Mouse (Mus musculus): ENCODE data around the gene Snx20. TPM values are rescaled to one million over a fixed set of nuclear protein-coding genes. Genes with fewer than 3 reads are reported as not detected.
A peak's percentile ranks its signal among the peaks of the same experiment; 100 is the strongest.

Gene Snx20
- polyA plus RNA-seq, 1 experiment = 3.8 TPM

DNA sequence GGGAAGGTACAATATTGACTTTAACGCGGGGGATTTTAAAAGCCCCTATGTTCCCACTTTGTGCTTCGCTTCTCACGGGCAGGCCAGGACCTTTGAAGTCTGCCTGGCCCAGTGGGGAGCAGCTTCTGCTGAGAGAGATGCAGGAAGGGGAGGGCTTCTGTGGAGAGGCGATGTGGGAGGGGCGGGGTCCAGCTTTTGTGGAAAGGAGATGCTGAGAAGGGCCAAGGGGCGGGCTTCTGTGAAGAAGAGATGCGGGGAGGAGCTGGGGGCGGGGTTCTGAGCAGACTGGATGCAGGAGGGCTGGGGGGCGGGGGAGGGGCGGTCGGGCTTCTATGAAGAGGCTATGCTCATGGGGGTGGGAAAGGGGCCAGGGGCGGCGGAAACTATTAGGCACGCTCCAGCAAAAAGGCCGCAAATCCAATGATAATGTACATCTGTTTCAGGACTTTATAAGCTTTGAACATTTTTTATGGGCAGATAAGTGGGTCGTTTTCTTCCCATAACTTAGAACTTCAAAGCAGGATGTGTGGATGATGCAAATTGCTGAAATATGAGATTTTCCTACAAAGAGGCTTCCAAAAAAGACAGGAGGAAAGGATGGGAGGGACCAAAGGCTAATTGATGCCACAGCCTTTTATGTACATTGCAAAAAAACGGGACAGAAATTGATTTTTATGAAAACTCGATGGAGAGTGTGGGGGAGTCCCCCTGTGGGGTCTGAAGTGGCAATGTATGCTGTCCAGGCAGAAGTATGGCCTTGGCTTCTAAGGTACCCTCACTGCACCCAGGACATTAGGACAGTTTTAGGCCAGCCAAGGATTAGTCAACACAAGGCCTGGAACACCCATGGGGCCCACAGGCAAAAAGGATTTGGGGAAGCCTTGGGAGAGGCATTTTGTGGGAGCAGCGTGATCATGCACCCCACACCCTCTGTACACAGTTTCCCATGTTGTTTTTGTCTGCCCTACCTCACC is 31.6 kb downstream of the Snx20 start:
- DNase-seq (ENCODE audit: low read depth) = no peak

DNA sequence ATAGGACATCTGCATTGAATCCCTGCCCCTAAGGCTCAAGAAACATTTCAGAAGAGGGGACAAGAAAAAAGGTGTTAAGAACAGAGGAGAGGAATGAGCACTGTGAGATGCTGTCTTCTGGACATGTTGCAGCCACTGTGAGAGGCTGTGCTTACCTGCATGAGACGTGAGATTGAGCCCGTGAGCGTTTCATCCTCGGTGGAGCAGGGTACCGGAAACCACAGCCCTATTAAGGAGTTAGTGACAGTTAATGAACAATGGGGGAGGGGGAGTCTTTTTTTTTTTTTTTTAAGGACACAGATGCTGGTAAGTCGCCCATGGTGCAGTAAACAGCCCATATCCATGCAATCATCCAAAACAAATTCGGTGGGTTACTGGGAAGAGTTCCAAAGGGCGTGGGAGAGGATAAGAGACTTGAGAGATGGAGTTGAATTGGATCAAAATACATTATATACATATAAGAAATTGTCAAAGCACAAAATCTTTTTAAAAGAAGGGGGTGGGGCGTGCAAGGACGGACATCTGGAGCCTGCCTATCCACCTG is 32.4 kb downstream of the Snx20 start:
- no peak for DNase-seq (ENCODE audit: low read depth)

DNA sequence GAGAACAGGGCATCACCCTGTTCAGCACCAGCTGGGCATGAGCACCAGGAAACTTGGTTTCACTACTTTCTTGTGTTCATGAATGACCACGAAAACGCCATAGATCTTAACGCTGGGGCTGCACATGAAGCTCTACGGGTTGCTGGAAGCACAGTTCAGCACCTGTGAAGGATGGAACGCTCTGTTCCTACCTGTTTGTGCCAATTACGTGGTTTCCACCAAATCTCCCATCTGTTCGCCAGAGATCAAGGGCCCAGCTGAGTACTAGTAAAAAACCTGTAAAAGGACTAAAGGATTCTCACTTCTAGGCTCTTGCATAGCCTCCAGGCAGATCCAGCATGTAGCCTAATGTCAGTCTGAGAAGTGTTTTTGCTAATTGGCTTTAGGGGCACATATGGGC is 36.4 kb downstream of the Snx20 start:
- DNase-seq (ENCODE audit: low read depth) = no peak

DNA sequence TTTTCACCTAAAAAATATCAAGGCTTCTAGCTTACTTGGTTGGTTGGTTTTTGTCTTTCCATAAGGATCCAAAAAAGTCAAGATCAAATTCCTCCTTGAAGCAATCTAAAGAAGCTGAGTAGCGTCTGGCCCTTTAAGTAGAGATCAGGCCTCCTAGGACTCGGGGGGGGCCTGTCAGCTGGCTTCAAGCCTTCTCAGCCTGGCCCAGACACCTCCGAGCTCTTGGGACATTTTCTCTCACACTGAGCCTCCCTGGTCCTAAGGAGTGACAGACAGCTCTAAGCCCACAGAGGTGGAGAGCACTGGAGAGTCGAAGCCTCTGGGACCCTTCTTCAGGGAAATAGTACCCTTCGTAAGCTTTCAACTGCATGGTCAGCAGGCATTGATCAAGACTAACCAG is 37.4 kb downstream of the Snx20 start:
- no peak for DNase-seq (ENCODE audit: low read depth)

DNA sequence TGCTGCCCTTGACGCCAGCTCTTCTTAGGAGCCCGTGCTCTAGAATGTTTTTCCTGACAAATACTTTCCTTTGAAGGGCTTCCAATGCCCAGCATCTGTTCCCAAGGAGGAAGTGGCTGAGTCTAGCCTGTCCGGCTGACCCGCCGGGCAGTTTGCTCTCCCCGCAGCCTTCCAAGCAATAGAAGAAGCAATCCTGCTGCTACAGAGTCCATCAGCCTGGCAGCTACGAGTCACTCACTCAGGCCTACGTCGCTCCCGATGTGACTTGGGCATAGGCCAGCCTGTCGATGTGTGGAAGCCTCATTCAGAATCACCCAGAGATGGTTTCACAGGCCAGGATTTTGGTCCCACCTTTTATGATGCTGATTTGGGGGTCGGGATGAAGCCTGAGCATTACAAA is 39.9 kb downstream of the Snx20 start:
- no peak for DNase-seq (ENCODE audit: low read depth)

DNA sequence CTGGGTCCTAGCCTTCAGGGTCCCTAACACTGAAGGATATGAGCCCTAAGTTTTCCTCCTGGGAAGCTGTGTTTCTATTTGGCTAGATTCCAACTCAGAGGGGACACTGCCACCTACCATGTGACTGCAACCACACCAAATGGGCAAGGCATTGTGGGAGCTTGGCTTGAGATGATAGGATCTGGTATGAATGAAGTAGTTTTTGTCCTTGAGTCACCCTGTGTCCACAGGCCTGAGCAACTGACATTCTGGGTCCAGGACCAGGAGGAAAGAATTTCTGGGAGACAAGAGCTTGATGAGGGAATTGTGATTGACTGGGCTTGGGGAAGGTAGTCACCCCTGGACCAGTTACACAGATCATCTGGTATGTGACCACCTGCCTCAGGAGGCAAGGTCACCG is 42.0 kb downstream of the Snx20 start:
- DNase-seq (ENCODE audit: low read depth) = no peak

DNA sequence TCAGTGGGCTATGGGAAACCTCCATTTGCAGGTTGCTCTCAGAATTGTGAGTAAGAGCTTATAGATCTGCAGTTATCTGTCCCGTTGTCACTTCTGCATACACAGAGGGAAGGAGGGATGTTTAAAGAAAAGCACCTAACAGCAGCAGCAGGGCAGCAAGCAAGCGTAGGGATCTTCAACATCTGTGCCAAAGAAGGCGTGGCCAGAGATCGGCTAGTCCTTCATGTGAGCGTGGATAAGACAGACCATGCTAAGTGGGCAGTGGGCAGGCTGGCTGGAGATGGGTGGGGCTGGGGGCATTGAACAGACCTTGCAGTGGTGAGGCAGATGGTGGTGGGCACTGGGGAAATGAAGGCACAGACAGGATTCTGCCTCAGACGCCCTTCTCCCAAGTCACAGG is 45.7 kb downstream of the Snx20 start:
- no peak for DNase-seq (ENCODE audit: low read depth)

DNA sequence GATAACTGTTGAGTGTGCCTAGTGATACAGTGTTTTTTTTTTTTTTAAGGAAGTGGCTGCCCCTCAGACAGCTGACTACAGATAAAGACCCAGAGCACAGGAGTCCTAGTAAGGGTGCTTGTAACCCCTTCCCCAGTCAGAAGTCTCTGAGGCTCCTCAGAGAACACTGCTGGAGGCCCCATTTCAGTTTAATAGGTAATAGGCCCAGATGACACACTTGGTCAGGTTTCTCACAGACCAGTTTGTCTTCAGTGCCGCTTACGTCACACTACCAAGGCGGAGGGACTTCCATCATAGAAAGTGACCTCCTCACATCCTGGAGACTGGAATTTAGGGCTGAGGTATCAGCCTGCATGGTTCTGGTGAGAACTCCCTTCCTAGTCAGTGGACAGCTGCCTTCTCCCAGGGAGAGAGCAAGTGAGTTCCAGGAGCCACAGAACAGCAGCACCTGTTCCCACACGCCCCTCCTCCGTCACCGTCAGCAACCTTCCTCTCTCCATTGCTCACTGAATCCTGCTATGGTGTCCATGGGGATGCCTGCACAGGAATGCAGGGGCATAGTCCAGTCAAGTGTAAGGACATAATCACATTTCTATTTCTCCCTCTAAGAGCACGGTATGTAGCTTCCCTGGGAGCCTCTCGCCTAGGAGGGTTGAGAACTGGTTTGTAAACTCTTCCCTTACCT is 47.6 kb downstream of the Snx20 start:
- no peak for DNase-seq (ENCODE audit: low read depth)

DNA sequence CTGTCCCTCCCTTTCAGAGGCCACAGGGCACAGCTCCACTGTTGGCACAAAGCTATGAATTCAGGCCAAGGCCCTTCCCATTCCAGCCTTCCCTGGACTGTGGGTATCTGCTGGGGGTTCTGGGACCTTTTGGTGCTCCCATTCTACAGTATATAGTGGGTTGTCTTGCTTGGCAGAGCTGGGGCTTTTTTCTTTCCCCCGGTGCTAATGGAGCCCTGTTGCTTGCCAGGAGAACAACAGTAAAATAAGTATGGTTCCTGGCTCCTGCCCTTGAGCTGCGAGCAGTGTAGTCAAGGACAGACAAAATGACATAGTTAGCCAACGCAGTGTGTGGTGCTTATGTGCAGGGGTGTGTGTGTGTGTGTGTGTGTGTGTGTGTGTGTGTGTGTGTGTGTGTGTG is 52.1 kb downstream of the Snx20 start:
- DNase-seq (ENCODE audit: low read depth) = no peak

DNA sequence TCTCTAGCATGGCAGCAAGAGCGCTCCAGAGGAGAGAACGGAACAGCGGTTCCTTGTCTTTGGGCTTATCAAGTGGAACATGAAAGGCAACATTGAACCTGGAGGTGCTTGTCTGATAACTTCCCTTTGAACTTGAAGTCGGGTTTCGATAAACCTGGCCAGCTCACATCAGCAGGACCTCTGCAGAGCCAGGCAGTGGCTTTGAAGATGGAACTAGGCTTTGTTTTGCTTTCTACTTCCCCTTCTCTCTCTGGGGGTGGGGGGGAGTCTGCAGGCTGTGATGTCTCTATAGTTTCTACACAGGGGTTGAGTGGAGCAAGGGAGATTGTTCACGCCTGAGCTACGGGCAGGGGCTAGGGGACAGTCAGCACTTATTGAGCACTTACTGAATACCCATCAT is 55.1 kb downstream of the Snx20 start:
- DNase-seq (ENCODE audit: low read depth) = no peak

DNA sequence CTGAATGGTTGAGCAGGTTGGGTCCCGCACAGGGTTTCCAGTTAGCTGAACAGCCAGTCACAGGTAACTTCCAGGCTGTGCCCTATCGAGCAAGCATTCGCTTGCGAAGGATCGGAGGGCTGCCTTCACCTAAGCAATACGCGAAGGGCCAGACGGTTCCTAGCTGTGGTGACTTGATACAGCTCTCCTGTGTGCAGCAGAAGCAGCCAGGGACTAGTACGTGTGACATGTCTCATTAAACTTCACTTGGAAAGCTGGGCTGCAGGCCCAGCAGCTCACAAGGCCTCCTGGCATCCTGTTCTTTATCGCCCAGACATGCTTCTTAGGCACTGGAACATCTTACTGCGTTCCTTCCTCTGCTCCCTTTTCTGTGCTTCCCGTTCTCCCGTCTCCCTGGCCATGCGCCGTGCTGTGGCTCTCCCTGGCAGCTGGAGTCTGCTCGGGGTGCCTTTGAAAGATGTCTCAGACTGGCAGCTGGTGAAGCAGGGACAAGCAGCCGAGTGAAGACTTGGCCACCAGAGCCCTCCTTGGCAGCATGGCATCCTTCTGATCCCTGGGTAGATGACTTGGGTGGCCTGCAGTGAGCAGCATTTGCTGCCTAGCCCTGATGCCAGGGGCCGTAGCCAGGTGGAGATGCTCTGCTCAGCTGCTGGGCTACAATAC is 56.1 kb downstream of the Snx20 start:
- no peak for DNase-seq (ENCODE audit: low read depth)

DNA sequence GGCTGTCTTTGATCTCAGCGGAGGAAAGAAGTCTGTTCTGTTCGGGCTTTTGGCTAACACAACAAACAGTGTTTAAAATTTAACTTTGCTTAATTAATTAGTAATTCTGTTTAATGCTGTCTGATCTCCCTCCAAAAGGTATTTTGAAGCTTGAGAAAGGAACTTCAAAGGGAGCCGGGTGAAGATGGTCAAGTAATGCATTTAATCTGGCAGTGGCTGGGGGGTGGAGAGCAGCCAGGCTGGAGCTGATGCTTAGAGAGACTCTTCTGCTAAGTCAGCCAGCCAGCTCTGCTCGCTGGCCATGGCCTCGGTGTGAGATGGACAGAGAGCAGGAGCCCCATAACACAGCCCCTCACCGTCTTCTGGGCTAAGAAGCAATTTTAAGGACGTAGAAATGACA is 56.7 kb downstream of the Snx20 start:
- DNase-seq (ENCODE audit: low read depth) = no peak

DNA sequence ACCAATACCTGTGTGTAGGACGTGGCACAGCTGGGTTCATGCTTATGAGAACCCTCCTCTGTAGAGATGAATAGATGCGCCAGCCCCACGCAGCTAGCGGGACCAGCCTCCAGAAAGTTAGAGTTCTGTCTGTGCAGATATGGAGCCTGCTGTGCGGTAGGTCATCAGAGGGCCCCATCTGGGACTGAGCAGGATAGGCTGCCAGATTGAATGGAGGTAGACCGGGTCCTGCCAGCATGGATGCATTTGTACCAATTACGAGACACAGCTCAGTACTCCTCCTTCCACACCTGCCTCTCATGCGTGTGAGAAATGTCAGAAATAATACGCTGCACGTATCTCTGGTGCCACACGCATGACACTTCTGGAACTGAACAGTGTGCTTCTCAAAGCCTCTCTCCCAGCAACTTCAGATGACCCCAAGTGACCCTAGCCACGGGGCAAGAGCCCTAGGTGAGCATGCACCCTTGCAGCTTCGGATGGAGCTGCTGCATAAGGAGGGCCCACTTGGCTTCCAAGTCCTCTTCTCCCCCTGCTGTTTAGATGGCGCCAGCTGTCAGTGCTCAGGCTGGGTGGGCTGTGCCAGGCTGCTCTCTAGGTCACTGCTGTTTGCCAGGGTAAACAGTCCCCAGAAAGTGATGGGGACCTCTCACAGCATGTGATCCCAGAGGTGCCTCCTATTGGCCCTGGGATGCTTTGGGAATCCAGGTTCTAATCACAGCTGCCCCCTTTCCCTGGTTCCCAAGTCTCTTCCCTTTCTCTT is 57.3 kb downstream of the Snx20 start:
- DNase-seq (ENCODE audit: low read depth) = no peak

DNA sequence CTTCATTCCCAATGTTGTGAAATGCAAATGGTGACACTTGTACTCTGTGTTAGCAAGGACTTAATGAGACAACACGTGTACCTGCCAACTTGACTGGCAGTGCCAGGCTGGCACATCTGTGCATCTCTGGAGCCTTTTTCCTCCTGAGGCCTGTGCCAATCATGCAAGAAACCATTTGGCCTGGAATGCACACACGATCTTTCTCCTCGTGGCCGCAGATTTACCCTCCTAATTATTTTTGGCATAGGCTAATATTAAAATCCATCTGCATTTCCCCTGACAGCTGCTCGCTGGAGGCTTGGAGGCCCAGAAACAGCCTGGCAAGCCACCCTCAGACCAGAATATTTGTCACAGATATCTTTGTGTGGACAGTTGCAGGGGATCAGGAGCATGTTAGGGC is 58.3 kb downstream of the Snx20 start:
- DNase-seq (ENCODE audit: low read depth) = peak; percentile 74

Other genes starting within 250 kb of the Snx20 start
- gene Nkd1, start 114.8 kb downstream of the Snx20 start, polyA plus RNA-seq (2012; rRNA removed) = 47.4 and 50.9 TPM in 2 replicates
- 1.5 and 1.9 TPM in 2 replicates for gene Nod2, start 11.2 kb upstream of the Snx20 start, polyA plus RNA-seq (2012; rRNA removed)
- 9.0 and 9.9 TPM in 2 replicates for gene Cyld, start 60.9 kb upstream of the Snx20 start, polyA plus RNA-seq (2012; rRNA removed)